Mouse (Mus musculus): ENCODE measurements around the gene Arhgap8. TPM values are rescaled to one million over a fixed set of nuclear protein-coding genes. Genes with fewer than 3 reads are reported as not detected.
"Not testable (repeated sequence)": the region's sequence is repeated elsewhere in the genome, so short reads cannot be mapped to it uniquely, and the experiment has no call there.

The Arhgap8 gene
- total RNA-seq, 2 experiments from 2014 or later = 0.40 TPM; not detected in 1

DNA sequence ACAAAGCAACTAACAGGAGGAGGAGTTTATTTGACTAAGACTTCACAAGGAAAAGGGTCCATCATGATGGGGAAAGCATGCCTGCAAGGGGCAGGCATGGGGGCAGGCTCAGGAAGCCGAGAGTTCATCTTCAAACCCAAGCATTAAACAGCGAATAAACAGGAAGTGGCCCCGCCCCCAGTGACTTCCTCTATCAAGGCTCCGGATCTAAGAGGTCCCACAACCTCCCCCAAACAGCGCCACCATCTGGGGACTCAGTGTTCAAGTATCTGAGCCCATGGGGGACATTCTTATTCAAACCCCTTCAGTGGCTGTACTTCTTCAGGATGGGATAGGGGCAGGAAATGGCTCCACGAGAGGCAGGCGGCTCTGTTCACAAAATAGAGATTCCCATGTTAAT is 27.2 kb upstream of the Arhgap8 start:
- DNase-seq (ENCODE audit: low spot score in 2 of 2) = no peak
- intact Hi-C loops (cut with DNase I) = no loop called here

DNA sequence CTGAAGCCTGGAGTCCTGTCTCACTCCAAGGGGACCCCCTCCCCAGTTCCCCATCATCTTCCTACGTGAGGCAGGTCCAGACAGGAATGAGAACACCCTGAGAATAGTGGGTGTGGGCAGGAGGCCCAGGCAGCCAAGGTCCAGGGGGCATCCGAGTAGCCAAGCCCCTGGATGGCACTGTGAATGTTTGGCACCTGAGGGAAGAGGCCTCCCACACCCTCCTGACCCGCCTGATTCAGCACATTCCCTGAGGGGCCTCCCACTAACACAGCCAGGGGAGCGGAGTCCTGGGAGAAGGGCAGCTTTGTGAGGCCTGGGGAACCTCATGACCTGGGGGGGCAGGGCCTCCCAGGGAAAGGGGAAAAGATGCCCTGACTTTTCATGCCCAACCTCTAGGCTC is 23.8 kb upstream of the Arhgap8 start:
- DNase-seq (ENCODE audit: low spot score in 2 of 2) = no peak
- intact Hi-C loops (cut with DNase I) = no loop called here

GRCm38 (mm10) chr15:84697611-84698011 is 22.2 kb upstream of the Arhgap8 start:
- peak; percentile 74 to 81 for DNase-seq (ENCODE audit: low spot score in 2 of 2)
- intact Hi-C loops (cut with DNase I) = no loop called here

DNA sequence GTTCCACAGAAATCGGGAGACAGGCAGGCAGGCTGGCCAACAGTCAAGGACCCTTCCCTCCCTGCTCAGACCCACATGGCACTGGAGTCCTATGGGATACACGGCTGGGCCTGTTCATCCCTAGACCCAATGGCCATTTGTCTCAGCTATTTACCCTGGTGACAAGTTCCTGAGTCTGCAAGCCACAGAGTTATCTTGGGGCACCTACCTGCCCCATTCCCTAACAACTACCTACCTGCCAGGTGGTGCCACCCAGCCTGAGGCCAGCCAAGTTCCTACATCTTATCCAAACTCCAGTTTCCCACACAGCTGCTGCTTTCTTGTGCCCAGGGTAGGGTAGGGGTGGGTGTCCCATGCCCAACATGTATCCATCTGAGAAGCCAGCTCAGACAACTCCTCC is 21.7 kb upstream of the Arhgap8 start:
- no peak for DNase-seq (ENCODE audit: low spot score in 2 of 2)
- intact Hi-C loops (cut with DNase I) = no loop called here

- DNase-seq (ENCODE audit: low spot score in 2 of 2) = peak; percentile 44 to 60
- intact Hi-C loops (cut with DNase I) = no loop called here
Measured at GRCm38 (mm10) chr15:84700147-84700794, 19.6 kb upstream of the Arhgap8 start.

GRCm38 (mm10) chr15:84701947-84702346 is 17.9 kb upstream of the Arhgap8 start:
- intact Hi-C loops (cut with DNase I) = no loop called here

GRCm38 (mm10) chr15:84702391-84703345 is 17.2 kb upstream of the Arhgap8 start:
- DNase-seq (ENCODE audit: low spot score in 2 of 2) = no peak
- intact Hi-C loops (cut with DNase I) = no loop called here

More at GRCm38 (mm10) chr15:84701947-84702346, 17.9 kb upstream of the Arhgap8 start:
- DNase-seq (ENCODE audit: low spot score in 2 of 2) = peak; percentile 52 to 59

GRCm38 (mm10) chr15:84703992-84704391 is 15.9 kb upstream of the Arhgap8 start:
- no peak for DNase-seq (ENCODE audit: low spot score in 2 of 2)
- intact Hi-C loops (cut with DNase I) = no loop called here

- intact Hi-C loops (cut with DNase I) = no loop called here
- no peak for DNase-seq (ENCODE audit: low spot score in 2 of 2)
Measured at GRCm38 (mm10) chr15:84705351-84705901, 14.4 kb upstream of the Arhgap8 start.

GRCm38 (mm10) chr15:84706983-84707619 is 12.8 kb upstream of the Arhgap8 start:
- intact Hi-C loops (cut with DNase I) = no loop called here
- no peak for DNase-seq (ENCODE audit: low spot score in 2 of 2)

DNA sequence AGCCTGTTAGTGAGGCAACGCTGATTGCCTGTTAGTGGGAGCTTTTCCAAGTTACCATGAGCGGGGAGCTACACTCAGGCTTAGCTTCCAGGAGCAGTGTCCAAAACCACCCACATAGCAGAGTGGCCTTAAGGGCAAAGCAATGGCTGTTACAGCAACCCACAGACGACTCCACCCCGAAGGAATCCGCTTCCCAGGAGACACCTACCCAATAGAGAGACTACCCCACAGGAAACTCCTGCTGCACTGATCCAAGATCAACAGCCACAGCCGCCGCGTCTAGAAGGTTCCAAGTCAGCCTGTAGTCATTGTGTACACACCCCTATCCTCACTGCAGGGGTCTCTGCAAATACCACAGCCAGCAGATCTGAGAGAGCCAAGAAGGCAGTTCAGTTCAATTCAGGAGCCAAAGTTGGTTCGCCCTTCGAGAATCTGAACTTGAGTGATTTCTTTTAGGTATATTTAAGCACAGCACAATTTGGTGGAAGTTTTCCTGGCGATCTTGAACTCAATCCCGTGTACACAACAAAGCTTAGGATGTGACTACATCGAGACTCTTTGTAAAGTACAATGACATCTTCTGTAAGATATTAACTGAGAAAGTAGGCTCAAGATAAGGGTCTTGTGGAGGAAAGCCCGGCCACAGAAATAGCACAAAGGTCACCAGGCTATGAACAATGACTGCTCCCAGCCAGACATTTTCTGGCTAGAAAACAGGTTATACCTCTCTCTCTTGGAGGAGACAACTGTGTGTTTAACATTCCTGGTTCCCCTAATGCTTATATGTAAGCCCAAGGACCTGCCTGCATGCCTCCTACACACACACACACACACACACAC is 7.1 kb upstream of the Arhgap8 start:
- intact Hi-C loops (cut with DNase I) = no loop called here
- DNase-seq (ENCODE audit: low spot score in 2 of 2) = no peak

- DNase-seq (ENCODE audit: low spot score in 2 of 2) = peak; percentile 19 to 35
- intact Hi-C loops (cut with DNase I) = no loop called here
Measured at GRCm38 (mm10) chr15:84714730-84715129, 5.1 kb upstream of the Arhgap8 start.

GRCm38 (mm10) chr15:84715132-84715531 is 4.7 kb upstream of the Arhgap8 start:
- intact Hi-C loops (cut with DNase I) = no loop called here
- no peak for DNase-seq (ENCODE audit: low spot score in 2 of 2)

DNA sequence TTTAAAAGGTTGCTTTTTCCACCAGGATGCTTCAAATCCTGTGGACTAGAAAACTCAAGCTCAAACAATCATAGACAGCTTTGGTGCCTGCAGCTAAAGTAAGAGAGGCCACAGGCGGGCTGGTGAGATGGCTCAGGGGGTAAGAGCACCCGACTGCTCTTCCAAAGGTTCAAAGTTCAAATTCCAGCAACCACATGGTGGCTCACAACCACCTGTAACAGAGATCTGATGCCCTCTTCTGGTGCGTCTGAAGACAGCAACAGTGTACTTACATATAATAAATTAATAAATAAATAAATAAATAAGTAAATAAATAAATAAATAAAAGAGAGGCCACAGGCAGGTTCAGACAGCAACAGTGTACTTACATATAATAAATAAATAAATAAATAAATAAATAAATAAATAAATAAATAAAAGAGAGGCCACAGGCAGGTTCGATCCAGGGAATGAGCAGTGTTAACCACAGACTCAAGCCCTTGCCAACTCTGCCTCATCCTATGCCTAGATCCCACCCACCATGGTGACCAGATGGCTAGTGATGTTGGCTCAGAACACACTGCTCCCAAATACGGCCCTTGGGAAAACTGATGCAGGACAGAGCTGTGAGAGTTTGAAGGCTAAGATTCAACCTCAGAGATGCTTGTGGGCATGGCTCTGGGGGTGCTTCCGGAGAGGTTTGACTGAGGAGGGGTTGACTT is 2.1 kb upstream of the Arhgap8 start:
- intact Hi-C loops (cut with DNase I); DNase-seq (ENCODE audit: low spot score in 2 of 2): not testable (repeated sequence)

GRCm38 (mm10) chr15:84718785-84719184 is 1.1 kb upstream of the Arhgap8 start:
- intact Hi-C loops (cut with DNase I) = no loop called here

DNA sequence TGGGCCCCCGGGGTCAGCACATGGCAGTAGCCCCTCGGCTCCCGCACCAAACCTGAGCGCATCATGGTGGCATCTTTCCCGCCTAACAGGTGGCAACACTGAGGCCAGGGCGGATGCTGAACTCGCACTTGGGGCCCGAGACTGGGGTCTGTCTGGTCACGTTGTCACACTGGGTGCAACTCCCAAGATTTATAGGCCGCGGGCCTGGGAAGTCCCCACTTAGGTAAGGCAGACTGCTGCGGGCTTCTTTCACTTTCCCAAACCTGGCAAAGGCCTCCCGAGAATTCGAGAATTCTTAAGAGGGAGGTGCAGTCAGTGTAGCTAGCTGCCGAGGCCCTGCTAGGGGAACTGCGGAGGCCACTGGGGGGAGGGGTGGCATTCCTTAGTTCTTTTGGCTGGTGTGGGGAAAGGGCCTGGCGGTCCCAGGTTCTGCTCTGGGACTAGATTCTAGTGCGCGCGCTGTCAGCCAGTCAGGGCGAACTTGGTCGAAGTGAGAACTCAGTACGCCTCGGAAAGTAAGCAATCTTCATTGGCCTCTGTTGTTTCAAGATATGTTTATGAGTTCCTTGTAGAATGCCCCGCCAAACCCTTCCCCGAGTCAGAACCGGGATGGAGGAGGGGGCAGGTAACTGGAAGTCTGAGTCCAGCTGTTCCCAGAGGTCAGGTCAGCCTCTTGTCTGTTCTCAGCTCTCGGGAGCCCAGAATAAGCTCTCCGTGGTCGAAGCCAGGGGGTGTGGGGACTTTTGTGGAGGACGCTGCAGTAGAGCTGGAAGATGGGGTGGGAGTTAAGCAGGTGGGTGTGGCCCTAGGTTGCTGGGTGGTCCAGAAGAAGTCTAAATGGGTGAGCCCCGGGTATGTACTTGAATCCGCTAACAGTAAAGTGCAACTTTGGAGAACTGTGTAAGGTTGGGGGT is 696 bp downstream of the Arhgap8 start:
- intact Hi-C loops (cut with DNase I) = no loop called here
- no peak for DNase-seq (ENCODE audit: low spot score in 2 of 2)

More at GRCm38 (mm10) chr15:84718785-84719184, 1.1 kb upstream of the Arhgap8 start:
- no peak for DNase-seq (ENCODE audit: low spot score in 2 of 2)

DNA sequence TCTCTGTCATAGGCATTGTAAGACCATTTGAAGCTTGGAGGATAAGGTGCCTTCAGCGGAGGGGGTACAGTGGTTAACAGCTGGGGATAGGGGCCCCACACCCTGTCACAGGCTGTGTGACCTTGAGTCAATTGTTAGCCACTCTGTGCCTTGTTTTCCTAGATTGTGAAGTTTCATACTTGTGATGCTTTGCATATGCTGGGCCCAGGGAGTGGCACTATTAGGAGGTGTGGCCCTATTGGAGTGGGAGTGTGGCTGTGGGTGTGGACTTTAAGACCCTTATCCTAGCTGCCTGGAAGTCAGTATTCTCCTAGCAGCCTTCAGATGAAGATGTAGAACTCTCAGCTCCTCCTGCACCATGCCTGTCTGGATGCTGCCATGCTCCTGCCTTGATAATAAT is 3.8 kb downstream of the Arhgap8 start:
- intact Hi-C loops (cut with DNase I); DNase-seq (ENCODE audit: low spot score in 2 of 2): not testable (repeated sequence)
